Mouse (Mus musculus) lung, embryonic 14.5 days (tissue): Measurements from ENCODE around the gene Mfsd2a. TPM values are rescaled to one million over a fixed set of nuclear protein-coding genes. Genes with fewer than 3 reads are reported as not detected.

Source experiments
- ATAC-seq: fragments of 200-750 bp; cut with Nextera tagmentation; 2 replicates; pipeline ENCODE4 v1.8.0; 2017; ENCODE audit warnings: mild to moderate bottlenecking, moderate TSS enrichment, moderate library complexity; ENCODE audit not compliant: insufficient read depth
- DNase-seq: peaks from one replicate; pipeline ENCODE4 v3.0.0-alpha.2; 2015
- H3K27ac ChIP-seq: fragments of 300-500 bp; sonication (generic); 2 replicates; pipeline ENCODE4 v1.5.1; 2014; ENCODE audit warnings: low read depth, mild to moderate bottlenecking, moderate library complexity
- H3K27me3 ChIP-seq: fragments of 300-500 bp; sonication (generic); 2 replicates; pipeline ENCODE4 v1.6.1; 2014; ENCODE audit warnings: low read length, control low read depth; ENCODE audit not compliant: insufficient read depth
- H3K36me3 ChIP-seq: fragments of 300-500 bp; sonication (generic); 2 replicates; pipeline ENCODE4 v1.6.1; 2014; ENCODE audit warnings: control low read depth; ENCODE audit not compliant: insufficient read depth
- H3K4me1 ChIP-seq: fragments of 300-500 bp; sonication (generic); 2 replicates; pipeline ENCODE4 v1.6.1; 2014; ENCODE audit warnings: antibody characterized with exemption, control low read depth; ENCODE audit not compliant: insufficient read depth
- H3K4me2 ChIP-seq: fragments of 300-500 bp; sonication (generic); 2 replicates; pipeline ENCODE4 v1.6.1; 2014; ENCODE audit warnings: mild to moderate bottlenecking
- H3K4me3 ChIP-seq: fragments of 300-500 bp; sonication (generic); 2 replicates; pipeline ENCODE4 v1.5.1; 2014; ENCODE audit warnings: low read depth, low read length
- H3K9ac ChIP-seq: fragments of 300-500 bp; sonication (generic); 2 replicates; pipeline ENCODE4 v1.6.1; 2014
- H3K9me3 ChIP-seq: fragments of 300-500 bp; sonication (generic); 2 replicates; pipeline ENCODE4 v1.6.1; 2016; ENCODE audit warnings: low read depth, low read length, control low read depth
- CTCF ChIP-seq: IDR thresholded peaks from 2 replicates; pipeline ENCODE4 v1.5.1; 2016; ENCODE audit warnings: antibody characterized with exemption, low read depth
- WGBS: fragments of 180-500 bp; shearing (Covaris S2); extraction: QIAGEN DNeasy Blood & Tissue Kit; methylation state at CpG from one replicate; pipeline ENCODE4 v1.1.7; 2014; 5-methylcytosine and 5-hydroxymethylcytosine counted together
- polyA plus RNA-seq: library from polyadenylated mRNA; unstranded; fragments of >200 nt; fragmentation: Nextera tagmentation; extraction: Ambion mirVana; gene quantifications from 2 replicates; pipeline ENCODE4 v1.2.1, GENCODE M21; 2014

Gene Mfsd2a
- polyA plus RNA-seq, 1 experiment from 2014 or later = 1.1 TPM

GRCm38 (mm10) chr4:122933857-122934256, 27.1 kb downstream of the Mfsd2a start:
- Histone ChIP-seq H3K9me3 (no peaks in the 10 kb centered on the region), H3K4me3 (no peak overlapping the region), H3K4me2 (no peak overlapping the region), H3K9ac (no peak overlapping the region), H3K27ac (no peak overlapping the region), H3K27me3 (no peaks in the 10 kb centered on the region), H3K36me3 (no peaks in the 10 kb centered on the region), H3K4me1 (no peaks in the 10 kb centered on the region)
- TF ChIP-seq CTCF = no peak
- 34% methylated on average over 3 of the region's 3 CpGs for WGBS
- no peak for ATAC-seq
- DNase-seq = no peak

DNA sequence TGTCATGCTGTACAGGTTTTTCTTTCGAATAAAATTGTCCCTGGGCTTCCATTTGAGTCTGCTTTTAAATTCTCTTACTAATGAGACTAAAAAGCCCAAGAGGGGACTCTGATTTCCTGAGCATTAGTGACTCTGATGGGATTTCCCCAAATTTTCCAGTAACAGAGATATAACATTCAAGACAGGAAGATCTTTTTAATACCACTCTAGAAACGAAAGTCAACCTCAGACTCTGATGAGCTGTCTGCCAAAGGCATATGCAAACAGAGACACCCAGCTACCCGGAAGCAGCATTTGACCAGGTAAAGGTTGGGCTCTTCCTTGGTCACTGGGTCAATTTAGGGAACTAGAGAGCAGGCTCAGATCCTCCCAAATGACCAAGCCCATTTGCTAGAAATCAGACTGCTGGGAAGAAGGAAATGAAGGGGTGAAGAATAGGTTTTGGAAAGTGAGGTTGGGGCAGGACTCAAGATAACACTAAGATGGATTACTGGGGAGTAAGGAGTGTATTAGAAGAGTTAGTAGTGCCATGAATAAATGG, 27.9 kb downstream of the Mfsd2a start:
- H3K9ac ChIP-seq = no peak overlapping the region
- H3K4me3 ChIP-seq = no peak overlapping the region
- H3K4me2 ChIP-seq = no peak overlapping the region
- no peaks in the 10 kb centered on the region for H3K27me3 ChIP-seq
- TF ChIP-seq CTCF = no peak
- no peaks in the 10 kb centered on the region for H3K36me3 ChIP-seq
- ATAC-seq (no peak), DNase-seq (no peak)
- WGBS = 60% methylated on average over 3 of the region's 3 CpGs
- H3K4me1 ChIP-seq = no peaks in the 10 kb centered on the region
- H3K27ac ChIP-seq = no peak overlapping the region
- H3K9me3 ChIP-seq = no peaks in the 10 kb centered on the region

DNA sequence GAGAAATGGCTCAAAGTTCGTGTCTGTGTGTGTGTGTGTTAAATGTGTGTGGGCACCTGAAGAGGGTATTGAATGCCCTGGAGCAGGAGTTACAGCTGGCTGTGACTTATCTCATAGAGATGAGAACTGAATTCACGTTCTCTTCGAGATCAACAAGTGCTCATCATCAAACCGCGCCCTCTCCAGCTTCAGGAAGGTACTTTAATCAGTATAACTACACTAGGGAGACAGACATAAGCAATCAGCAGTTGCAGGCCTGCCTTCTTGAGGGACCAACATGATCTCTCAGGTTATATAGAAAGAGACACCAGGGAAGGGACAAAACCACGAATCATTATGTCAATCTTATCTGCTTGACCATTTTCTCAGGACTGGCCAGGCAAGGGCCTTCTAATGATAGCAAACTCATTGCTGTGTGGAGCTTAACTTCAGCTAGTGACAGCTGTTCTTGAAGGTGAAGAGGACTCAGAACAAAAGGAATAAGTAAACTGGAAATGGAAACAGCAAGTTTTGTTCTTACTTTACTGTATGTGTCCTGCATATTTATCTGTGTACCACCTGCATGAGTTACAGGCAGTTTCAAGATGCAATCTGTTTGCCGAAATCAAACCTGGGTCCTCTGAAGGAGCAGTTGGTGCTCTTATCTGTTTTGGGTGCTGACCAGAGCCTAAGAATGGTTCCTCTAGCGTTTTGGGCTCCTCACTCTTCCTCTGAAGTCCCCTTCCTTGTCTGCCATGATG, 28.6 kb downstream of the Mfsd2a start:
- Histone ChIP-seq H3K27ac (no peak overlapping the region), H3K4me2 (no peak overlapping the region), H3K4me1 (no peaks in the 10 kb centered on the region), H3K4me3 (no peak overlapping the region), H3K9ac (no peak overlapping the region), H3K36me3 (no peaks in the 10 kb centered on the region), H3K9me3 (no peaks in the 10 kb centered on the region), H3K27me3 (no peaks in the 10 kb centered on the region)
- 64% methylated on average over 8 of the region's 8 CpGs for WGBS
- ATAC-seq = no peak
- TF ChIP-seq CTCF = no peak
- DNase-seq = no peak

DNA sequence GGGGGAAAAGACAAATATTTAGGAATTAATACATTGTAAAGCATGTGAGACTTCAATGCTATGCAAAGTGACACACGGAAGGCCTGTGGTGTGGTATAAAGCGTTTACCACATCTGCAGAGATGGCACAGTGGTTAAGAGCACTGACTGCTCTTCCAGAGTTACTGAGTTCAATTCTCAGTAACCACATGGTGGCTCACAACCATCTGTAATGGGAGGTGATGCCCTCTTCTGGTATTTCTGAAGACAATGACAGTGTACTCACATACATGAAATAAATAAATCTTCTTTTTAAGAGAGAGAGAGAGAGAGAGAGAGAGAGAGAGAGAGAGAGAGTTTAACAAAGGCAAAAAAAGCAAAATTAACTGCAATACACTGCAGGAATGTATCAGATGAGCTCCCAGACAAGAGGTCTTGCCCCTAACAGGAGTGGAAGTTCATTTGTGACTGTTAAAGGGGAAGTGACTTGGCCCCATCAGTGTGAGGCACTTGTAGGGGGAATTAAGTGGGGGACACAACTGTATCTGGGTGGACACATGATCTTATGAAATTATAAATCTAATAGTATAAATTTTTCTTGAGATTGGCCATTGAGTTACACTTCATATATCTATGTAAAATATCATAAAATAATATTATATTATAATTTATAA, 29.9 kb downstream of the Mfsd2a start:
- H3K4me2 ChIP-seq = no peak overlapping the region

DNA sequence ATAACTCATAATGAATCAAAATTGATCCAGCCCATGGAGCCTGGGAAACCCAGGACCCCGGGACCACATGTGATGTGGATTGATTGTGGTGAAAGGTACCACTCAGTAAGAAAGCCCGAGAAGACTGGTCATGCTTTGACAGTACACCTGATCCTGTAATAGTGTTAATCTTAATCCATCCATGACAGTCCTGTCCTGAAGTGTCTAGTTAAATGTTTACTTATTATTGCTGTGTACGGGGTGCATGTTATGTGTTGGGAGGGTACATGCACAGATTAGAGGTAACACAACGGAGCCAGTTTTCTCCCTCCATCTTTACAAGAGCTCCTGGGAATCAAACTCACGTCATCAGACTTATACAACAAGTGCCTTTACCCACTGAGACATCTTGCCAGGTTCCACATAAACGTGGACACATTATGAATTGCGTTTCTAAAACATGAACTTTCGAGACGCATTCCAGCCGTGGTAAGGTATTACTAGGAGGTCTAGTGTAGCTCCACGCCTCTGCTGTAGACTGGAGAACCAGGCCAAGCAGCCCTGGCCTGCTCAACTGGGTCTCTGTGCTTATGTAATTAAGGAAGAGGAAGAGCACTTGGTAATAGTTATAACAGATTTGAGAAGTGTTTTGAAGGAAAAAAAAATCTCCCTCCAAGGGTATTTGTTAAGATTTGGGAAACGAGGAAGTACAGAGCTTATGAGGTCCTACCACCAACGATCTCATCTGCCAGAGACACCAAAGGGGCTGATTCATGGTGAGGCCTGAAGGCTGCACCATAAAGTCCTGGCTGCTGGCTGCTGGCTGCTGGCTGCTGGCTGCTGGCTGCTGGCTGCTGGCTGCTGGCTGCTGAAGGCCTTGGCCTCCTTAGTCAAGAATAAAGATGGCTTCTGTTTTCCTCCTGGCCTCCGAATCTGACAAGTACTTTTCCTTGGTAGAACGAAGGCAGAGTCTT, 37.3 kb downstream of the Mfsd2a start:
- no peaks in the 10 kb centered on the region for H3K9me3 ChIP-seq
- no peak overlapping the region for H3K27ac ChIP-seq
- no peak overlapping the region for H3K4me2 ChIP-seq
- DNase-seq (no peak), ATAC-seq (no peak)
- H3K4me1 ChIP-seq = no peaks in the 10 kb centered on the region
- TF ChIP-seq CTCF = no peak
- no peaks in the 10 kb centered on the region for H3K27me3 ChIP-seq
- WGBS = 77% methylated on average over 15 of the region's 15 CpGs
- no peak overlapping the region for H3K9ac ChIP-seq
- H3K4me3 ChIP-seq = no peak overlapping the region
- H3K36me3 ChIP-seq = no peaks in the 10 kb centered on the region

More for the DNA sequence above, 29.9 kb downstream of the Mfsd2a start:
- no peak for ATAC-seq
- H3K4me3 ChIP-seq = no peak overlapping the region
- H3K27me3 ChIP-seq = no peaks in the 10 kb centered on the region
- DNase-seq = no peak
- no peaks in the 10 kb centered on the region for H3K4me1 ChIP-seq
- no peak for TF ChIP-seq CTCF
- WGBS = 66% methylated on average over 2 of the region's 2 CpGs
- no peak overlapping the region for H3K9ac ChIP-seq
- H3K9me3 ChIP-seq = no peaks in the 10 kb centered on the region
- no peaks in the 10 kb centered on the region for H3K36me3 ChIP-seq
- no peak overlapping the region for H3K27ac ChIP-seq

GRCm38 (mm10) chr4:122922841-122923240, 38.1 kb downstream of the Mfsd2a start:
- no peak overlapping the region for H3K4me3 ChIP-seq
- no peak overlapping the region for H3K4me2 ChIP-seq
- no peak for ATAC-seq
- no peaks in the 10 kb centered on the region for H3K4me1 ChIP-seq
- H3K9me3 ChIP-seq = no peaks in the 10 kb centered on the region
- DNase-seq = no peak
- no peaks in the 10 kb centered on the region for H3K36me3 ChIP-seq
- 38% methylated on average over 1 of the region's 1 CpGs for WGBS
- H3K27me3 ChIP-seq = no peaks in the 10 kb centered on the region
- H3K9ac ChIP-seq = no peak overlapping the region
- no peak overlapping the region for H3K27ac ChIP-seq
- TF ChIP-seq CTCF = no peak
